Mouse (Mus musculus) MEL-GATA-1-ER (cell line): Measurements from ENCODE around the gene Erc2.
"Not testable (repeated sequence)": the region's sequence is repeated elsewhere in the genome, so short reads cannot be mapped to it uniquely, and the experiment has no call there.

Source experiments
- DNase-seq: peaks from one replicate; pipeline ENCODE4 v3.0.0-alpha.2; 2012; ENCODE audit warnings: low read depth; ENCODE audit errors: extremely low read depth

The Erc2 gene

DNA sequence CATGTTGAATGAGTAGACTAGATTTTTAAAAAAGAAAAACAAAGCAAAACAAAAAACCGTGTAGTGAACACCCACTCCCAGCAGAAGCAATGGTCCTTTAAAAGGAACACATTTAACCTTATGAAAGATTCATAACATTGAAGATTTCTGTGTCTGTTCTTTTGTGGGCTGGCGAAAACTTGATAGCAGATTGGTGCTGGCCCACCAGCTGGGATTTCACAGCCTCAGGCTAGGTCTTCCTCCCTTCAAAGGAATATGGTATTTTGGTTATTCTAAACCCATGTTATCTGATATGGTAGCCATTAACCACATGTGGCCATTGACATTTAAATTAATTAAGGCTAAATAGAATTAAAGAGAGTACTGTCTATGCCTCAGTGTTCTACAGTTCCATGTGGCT lies 205.9 kb downstream of the Erc2 start:
- no peak for DNase-seq

DNA sequence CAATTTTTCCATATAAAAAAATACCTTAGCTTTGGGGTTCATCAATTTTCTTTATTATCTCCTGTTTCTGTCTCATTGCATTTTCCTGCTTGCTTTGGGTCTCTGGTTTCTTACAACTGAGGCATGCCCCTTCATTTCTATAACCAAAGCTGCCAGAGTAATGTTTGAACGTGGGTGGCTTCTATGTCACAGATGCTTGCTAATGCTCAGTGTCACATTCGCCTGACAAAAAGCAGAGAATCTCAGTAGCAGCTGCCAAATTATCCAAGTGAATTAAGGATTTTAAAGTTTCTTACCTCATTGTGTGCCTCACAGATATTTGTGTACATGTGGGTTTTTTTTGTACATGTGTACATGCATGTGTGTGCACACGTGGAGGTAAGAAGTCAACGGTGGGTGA lies 210.0 kb downstream of the Erc2 start:
- no peak for DNase-seq

DNA sequence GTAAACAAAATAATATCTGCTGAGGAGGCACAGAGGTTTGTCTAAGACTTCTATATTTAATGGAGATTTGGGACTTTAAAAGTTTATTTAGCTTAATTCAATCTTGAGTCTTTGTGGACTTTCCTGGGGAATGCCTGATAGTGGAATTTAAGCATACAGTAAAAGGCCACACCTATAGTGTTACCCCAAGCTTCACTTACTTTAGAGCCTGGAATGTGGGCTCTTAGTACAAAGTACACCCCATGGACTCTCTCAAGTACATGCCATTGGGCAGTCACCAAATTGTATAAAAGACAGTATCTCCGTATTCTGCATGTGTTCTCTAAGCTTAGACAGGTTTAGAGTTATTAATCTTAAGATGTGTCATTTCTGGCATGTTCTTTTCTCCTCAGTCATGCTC lies 213.1 kb downstream of the Erc2 start:
- DNase-seq: no peak

DNA sequence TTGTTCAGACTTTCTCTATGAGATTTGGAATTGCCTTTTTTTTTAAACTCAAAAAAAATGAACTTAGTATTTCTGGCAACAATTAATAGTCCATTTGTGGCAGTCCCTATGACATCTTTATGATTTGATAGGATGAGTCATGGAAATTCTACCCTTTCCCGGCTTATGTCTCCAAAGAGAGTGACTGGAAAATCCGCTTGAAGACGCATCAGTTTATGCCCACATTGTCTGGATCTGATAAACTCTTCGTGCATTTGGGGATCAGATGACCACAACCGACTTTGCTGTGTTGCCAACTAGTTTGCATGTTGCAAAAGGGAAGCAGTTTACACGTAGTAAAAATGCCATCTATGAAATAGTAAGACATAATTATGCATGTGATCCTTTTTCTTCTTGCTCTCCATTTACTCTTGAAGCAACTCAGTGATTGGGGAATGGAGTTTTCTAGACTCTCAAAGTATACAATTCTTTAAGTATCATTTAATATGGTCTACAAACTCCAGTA lies 215.4 kb downstream of the Erc2 start:
- DNase-seq: no peak

DNA sequence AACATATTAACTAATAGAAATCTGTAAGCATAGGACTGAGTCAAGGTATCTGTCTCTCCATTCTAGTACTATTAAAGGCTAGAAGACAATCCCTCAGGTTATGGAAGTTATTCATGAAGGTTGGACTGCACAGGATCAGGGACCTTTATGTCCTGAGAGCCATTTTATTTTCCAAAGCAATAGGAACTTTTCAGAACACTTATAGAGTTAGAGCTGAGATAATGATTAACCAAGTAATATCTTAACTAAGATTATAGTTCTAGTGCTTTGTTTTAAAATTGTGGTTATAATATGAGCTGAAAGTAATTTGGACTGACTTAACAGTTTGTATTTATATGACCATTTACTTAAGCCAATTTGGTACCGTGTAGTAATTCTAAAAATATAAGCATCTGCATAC lies 217.9 kb downstream of the Erc2 start:
- no peak for DNase-seq

DNA sequence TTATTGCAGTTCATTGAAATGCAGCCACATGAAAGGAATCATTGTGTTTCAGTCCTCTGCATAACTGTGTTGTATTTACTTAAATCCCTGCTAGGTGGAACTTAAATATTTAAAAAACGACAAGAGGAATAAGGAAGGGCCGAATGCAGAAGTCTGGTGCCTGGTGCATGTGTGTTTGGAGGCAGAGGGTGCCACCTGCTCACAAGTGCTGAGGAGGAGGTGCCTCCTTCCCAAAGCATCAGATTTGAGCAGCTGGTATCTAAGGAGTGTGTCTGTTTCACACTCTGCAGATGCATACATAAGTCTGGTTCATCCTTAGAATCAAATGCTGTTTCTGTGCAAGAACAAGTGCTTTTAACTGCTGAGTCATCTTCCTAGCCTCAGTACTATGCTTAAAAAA lies 224.6 kb downstream of the Erc2 start:
- no peak for DNase-seq

DNA sequence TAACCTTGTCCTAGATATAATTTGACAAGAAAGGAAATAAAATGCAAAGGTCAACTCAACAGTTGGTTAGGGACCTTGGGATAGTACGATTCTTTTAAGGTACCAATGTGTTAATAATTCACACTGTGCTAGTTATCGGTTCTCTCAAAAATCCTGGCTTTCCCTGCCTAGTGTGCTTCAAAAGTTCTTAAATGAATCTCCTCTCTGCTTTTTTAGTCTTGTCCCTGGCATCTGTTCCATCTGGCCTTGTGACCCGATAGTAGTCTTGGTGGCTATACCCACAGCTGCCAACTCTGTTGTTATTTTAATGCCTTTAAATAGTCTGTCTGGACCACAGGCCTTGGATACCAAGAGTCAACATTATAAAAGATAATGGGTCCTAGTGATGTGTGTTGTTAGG lies 225.1 kb downstream of the Erc2 start:
- DNase-seq: no peak

DNA sequence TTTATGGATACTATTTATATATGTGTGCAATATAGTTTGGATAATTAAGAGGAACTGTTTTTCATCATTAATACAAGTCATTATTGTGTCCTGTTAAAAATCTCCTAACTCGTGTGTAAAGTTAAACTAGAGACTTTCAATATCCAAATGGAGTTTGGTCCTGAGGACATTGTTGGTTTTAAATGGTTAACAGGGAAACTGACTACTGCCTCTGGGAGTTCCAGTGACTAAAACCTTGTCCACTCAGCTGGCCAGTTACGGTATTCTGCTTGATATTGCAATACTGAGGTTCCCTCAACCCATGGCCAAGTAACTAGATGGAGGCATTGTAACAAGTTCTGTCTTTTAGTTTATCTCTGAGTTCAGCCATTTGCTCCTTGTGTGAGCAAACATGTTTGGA lies 229.0 kb downstream of the Erc2 start:
- no peak for DNase-seq

DNA sequence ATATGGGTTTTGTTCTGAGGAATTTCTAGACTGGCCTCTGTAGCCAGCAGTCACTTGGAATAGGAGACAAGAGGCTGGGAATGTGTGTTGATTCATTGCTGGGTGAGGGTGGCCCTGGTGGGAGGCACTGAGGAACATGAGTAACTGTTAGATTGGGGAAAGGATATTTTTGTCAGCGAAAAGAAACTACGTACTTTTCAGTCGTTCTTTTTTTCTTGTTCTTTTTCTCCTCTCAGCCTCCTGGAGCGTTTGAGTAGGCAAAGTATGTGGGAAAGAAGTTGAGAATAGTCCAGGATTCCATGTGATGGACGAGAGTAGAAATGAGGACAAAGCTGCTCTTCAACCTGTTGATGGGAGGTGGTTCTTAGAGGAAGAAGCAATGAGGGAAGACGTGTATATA lies 230.4 kb downstream of the Erc2 start:
- DNase-seq: no peak

DNA sequence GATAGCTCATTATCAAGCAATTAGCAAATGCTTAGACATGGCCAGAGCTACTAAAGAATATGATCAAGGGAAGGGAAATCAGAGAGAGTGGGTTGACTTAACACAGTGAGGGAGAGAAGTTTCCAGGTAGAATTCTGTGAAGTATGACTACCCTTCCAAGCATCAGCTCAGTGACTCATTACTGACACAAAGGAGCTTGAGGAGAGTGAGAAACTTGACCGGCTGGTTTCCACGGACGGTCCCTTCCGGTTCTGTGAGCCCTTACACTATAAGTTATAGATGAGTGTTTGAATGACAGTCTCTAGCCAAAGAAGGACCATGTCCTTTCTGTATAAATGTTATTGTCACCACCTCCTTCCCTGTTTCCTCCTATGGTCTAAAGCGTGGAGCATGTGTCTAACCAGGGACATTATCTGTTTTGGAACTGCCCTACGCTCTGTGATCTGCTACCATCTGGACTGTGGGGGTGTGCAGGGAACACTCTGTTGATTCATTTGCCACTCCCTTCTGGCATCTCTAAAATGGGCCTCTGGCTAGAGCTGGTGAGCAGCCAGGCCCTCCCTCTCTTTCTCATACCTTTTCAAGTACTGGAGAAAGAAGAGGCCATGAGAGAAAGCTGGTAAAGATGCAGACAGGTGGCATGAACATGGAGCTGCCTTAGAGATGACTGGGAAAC lies 238.3 kb downstream of the Erc2 start:
- no peak for DNase-seq

DNA sequence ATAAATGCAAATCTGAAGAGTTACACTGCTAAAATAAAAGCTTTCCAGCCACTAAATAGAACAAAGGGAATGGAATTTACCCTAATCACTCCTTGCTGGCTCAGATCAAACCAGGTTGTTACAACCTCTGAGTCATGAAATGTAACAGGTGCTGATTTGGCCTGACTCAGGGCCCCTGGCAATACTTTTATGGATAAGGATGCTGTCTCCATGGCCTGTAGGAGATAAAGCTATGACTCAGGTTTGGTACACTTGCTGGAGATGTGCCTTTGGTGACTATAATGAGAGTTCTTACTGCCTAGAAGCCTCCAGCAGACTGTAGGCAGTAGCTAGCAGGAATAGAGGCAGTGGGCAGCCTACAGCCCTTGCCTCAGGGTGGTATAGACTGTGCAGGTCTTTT lies 240.1 kb downstream of the Erc2 start:
- DNase-seq: no peak

DNA sequence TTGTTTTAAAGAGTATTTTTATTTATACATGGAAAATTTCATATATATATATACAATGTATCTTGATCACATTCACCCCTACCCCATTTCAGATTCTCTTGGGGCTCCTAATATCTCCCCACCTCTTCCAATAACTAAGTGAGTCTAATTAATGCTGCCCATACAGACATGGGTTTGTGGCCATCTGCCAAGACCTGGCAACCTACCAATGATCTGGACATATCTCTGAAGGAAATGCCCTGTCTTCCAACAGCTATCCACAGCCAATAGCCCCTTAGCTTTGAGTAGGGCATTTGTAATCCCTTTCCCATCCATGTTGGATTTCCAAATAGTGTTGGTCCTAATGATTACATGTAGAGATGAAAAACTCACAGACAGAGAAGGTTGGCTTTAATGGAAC lies 245.2 kb downstream of the Erc2 start:
- no peak for DNase-seq

DNA sequence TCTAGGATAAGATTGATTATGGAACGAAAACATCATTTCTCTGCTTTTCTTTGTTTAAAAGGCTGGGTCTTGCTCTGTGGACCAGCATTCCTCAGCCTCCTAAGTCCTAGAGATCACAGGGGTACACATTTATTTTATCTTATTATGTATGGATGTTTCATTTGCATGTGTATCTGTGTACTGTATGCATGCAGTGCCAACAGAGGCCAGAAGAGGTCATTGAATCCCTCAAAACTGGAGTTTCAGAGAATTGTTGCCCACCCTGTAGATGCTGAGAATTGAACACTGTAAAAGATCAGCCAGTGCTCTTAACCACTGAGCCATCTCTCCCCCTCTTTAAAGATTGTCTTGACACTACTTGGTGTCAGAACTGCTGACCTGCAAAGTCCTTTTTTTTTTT lies 251.4 kb downstream of the Erc2 start:
- DNase-seq: no peak

DNA sequence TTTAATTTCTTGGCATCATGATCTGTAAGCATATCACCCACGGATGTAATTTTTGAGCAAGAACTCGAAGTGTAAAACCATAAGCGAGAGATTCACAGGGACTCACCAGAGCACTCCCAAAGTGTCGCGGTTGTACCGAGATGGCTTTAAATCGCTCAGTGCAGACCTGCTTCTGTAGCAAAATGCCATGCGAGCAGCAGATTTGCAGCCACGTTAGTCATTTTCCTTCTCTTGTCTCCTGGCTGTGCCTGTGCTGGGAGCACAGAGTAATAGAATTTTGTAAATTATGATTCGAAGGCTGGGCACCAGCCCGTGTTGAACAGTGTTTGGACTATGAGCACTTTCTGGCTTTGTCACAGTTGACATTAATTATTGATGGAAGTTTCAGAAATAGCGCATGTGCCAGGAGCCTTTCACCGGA lies 253.8 kb downstream of the Erc2 start:
- no peak for DNase-seq

DNA sequence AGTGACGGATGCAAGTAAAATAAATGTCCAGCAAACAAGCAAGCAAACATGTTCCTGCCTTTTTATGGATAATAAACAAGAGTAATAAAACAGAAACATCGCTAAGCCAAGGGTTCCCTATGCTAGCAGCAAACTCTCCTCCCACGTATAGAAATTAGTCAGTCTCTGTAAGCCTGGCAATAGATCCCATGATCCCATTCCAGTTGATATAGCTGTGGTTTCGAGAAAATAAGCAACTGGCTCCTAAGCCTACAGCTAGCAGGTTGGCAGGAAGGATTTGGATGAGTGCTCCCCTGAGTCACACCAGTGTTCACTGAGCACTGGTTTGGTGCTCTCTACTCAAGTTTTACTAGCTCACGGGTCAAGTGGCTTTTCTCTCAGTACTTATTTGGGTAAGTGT lies 259.7 kb downstream of the Erc2 start:
- DNase-seq: no peak

DNA sequence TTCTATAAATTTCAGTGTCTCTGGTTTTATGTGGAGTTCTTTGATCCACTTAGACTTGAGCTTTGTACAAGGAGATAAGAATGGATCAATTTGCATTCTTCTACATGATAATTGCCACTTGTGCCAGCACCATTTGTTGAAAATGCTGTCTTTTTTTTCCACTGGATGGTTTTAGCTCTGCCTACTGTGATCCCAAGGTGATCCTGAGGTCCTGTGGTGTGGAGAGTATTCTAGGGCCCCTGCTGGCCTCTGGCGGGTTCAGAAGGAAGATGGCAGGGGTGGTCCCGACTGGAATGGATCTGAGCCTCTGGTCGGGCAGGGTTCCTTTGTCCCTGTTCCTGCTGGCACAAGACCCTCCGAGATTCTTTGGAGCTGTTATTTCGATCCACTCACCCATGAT lies 264.1 kb downstream of the Erc2 start:
- not testable (repeated sequence) for DNase-seq

DNA sequence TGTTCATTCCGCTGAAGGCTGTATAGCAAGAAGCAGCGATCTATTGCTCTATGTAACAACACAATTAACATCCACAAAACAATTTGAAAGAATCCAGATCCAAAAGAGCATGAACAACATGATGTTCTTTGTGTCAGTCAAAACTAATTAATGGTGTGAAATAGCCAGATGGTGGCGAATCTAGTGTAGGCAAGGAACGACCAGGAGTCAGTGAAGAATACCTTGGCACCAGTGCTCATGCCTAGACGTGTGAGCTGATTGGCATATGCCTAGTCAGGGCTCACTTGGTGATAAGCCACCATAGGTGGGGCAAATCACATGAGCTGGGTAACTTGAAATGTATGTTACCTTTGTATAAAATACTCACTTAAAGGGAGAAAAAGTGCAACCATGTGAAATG lies 265.3 kb downstream of the Erc2 start:
- DNase-seq: no peak

DNA sequence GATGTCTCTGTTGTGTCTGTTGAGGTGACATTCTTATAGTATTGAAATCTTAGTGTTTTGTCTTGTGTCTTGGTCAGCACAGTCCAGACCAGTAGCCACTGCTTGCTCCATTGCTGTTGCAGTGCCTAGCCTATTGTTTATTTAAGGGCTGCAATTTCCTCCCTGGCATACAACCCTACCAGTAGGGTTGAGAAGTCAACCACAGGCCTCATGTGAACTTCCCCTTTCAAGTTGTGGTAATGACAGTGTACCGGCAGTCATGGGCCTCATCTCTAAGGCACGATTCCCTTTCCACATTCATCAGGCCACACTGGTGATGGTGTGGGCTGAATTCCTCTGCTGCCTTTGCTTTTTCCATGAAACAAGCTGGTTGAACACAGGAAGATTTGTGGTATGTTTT lies 267.4 kb downstream of the Erc2 start:
- DNase-seq: no peak

DNA sequence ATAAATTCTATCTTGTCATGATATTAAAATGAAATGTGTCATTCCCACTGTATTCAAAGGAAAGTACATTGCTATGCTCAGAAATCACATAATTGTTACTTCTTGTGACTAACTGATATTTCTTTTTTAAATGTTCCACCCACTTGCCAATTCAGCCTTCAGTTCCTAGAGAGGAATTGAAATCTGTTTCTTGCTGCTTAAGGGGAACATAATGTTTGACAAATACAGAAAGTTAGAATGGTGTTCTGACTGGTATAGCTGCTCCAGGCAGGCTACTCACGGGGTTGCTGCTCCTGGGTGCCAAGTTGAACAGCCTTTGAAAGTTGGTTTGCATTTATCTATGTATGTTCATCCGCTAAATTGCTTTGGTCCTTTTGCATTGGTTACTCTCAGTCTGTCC lies 270.2 kb downstream of the Erc2 start:
- DNase-seq: no peak

DNA sequence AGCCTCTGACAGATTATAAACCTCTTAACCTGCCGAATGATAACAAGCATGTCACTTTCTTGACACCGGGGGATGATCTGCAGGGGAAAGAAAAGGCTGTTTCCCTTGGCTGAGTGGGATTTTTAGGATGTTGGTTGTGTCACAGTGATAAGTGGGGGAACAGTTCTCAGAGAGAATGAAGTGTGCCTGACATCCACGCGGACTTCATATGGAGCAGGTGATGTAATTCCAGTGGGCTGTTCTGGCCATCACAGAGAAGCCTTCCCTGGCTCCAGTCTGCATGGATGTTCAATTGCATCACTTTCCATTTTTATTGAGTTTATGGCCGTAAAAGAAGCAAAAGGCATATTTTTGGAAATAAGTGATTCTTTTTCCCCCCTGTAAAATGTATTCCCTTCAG lies 279.5 kb downstream of the Erc2 start:
- no peak for DNase-seq

DNA sequence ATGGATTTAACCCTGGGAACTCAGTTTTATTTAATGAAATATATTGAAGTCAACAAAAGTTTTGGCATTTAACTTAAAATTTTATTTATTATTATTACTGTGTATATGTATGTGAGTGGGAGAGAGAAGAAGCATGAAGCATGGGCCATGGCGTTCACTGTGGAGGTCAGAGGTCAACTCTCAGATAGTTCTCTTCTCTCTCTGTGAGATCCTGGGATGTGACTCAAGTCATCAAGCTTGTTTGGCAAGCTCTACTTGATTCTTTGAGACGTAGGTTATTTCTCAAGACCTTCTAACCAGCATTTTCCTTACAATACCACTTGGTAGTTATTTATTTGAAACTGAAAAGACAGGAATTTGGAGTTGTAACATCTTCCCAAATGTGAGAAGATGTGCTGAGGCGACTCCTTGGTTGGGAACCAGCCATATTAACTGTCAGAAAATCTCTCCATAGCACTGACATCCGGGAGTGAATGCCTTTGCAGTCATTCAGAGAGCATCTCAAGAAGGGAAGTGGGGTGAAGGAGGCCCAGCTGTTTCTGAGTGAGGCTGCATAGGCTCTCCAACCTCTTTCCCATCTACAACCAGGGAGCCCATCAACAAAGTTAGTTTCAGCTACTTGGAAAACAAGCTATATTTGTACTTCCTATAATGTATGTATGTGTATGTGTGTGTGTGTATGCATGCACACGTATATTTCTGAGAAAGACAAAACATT lies 299.6 kb downstream of the Erc2 start:
- no peak for DNase-seq

DNA sequence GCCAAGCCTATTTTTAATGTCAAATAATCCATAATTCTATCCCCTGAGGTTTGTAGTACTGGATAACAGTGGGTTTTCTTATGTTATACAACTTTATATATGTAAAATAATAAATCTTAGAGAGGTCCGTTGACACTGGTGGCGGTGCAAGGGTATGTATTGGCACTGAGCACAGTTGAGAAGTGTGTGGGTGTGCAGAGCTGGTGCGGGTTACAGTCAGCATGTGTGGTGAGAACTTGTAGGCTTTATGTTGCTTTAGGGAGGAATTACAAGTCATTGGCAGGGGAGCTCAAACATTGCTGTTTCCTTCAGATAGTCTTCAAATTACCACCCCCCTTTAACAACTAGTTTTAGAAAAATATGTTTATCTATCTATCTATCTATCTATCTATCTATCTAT lies 305.1 kb downstream of the Erc2 start:
- DNase-seq: no peak

DNA sequence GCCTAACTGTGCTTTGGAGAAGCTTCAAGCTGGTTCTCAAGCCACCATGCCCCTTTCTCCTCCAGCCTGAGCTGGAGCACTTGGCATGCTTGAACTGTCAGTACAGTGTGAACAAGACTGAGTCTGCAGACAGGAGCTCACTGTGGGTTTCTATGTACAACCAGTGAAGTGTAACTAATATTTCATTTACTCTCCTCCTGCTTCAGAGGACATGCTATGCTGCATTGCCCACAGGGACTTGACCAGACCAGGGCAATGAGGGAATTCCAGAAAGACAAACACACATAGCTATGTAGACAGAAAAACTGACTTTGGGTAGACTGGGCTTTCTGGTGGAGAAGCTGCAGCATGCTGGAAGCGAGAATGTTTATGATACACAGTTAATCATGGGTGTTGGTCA lies 311.3 kb downstream of the Erc2 start:
- no peak for DNase-seq
